Mouse (Mus musculus): ENCODE data around the gene Atf7.
"Not testable (repeated sequence)": the region's sequence is repeated elsewhere in the genome, so short reads cannot be mapped to it uniquely, and the experiment has no call there.

Gene Atf7

DNA sequence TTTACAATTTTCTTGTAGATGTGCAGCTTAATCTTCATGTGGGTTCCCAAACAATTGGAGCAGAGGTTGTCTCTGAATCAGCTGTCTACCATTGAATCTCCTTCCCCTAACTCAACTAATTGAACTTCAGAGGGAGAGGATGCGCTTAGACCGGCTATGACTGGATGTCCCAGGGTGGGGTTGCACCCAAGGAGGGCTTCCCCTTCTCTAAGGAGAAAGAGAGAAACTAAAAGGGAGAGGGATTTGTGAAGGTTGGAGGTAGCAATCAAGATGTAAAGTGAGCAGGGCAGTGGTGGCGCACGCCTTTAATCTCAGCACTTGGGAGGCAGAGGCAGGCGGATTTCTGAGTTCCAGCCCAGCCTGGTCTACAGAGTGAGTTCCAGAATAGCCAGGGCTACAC is 5.8 kb downstream of the Atf7 start:
- DNase-seq = no peak

DNA sequence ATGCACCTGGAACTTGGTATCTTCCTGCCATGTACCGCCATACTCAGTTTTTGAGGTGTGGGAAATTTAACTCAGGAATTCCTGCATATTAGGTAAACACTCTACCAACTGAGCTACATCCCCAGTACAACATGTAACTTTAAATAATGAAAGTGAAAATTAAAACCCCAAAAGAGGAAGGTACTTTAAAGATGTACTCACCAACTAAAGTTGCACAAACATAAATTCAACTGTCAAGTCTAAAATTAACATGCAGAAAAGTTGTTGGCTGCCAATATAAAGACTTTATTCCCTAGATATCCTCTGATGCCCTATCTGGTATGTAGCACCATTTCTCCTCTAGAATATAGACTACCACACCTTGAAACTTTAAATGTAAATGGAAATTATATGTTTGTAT is 7.6 kb downstream of the Atf7 start:
- DNase-seq = no peak

- no peak for DNase-seq
Measured at GRCm38 (mm10) chr15:102616174-102616573, 9.1 kb downstream of the Atf7 start.

DNA sequence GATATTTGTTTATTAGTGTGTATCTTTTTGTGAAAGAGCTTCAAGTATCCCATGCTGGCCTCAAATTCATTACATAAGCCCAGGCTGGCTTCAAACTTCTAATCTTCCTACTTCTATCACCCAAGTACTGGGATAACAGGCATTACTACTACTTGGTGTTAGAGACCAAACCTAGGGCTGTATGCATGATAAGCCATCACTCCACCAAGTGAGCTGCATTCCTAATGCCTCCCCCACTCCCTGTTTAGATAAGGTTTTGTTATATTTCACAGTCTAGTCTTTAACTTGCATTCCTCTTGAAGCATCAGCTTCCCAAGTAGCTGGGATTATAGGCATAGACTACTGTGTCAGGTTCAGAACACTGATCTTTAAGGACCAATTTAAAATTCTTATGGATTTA is 11.0 kb downstream of the Atf7 start:
- no peak for DNase-seq

DNA sequence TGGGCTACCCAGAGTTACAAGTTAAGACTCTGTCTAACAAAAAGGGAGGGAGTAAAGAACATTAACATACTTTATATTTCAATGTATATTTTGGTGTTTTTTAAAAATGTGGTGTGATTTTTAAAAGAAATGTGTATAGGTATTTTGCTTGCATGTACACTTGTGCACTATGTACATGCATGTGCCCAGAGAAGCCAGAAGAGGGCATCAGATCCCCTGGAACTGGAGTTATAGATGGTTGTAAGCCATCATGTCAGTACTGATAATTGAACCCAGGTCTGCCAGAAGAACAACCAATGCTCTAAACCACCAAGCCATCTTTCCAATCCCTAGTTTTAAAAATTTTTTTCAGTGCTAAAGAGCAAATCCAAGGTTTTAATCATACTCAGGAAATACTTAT is 12.3 kb downstream of the Atf7 start:
- no peak for DNase-seq

DNA sequence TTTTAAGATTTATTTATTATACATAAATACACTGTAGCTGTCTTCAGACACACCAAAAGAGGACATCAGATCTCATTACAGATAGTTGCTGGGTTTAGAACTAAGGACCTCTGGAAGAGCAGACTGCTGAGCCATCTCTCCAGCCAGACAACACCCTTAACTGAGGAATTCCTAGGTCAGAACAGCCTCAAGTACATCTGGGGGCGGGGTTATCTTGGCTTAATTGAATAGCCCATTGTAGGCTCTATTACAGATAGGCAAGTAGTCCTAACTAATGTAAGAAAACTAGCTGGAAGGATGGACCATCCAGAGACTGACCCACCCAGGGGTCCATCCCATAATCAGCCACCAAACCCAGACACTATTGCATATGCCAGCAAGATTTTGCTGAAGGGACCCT is 16.7 kb downstream of the Atf7 start:
- DNase-seq = not testable (repeated sequence)

DNA sequence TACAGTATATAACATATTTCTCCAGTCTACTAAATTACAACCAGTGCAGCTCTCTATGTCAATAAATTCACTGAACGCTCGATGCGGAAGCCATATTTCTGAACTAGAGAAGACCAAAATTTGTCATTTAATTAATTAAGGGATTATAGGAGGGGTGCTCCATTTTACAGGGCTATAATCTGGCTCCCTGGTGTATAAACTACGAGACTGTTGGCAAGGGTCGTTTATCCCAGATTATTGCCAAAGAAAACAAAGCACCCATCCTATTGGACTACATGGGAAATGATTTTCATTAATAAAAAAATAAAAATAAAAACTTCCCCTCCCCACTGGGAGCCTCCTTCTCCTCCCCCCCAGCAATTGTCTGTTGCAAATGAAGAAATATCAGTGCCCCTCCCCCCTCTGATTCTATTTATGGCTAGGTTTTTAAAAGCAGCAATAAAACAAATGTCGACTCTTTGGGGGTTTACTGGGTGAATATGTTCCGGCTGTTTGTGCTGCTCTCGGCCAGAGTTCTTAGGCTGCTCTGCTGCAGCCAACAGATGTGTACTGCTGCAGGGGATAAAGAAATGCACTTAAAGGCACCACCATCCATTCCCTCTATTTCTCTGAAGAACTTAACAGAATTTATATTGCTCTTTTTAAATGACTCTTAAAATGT is 31.1 kb downstream of the Atf7 start:
- DNase-seq = peak; percentile 7

GRCm38 (mm10) chr15:102592674-102593073 is 32.6 kb downstream of the Atf7 start:
- DNase-seq = no peak

- DNase-seq = no peak
Measured at GRCm38 (mm10) chr15:102590567-102590966, 34.7 kb downstream of the Atf7 start.

- no peak for DNase-seq
Measured at GRCm38 (mm10) chr15:102589826-102590225, 35.4 kb downstream of the Atf7 start.

DNA sequence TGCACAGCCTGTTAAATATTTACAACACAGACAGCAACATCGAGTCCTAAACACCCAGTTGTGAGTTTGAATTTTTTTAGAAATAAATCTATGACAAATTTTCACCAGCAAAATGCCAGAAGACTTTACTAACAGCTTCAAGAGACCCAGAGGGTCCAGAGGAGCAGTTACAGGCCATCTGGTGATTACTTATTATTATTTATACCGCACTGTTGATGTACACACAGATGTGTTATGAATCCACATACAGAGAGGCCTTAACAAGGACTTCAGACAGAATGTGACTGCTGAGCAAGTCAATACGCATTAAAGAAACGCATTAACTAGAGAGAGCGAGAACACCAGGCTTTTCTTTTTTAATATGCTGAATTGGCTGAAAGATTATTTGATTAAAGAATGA is 39.8 kb downstream of the Atf7 start:
- no peak for DNase-seq

DNA sequence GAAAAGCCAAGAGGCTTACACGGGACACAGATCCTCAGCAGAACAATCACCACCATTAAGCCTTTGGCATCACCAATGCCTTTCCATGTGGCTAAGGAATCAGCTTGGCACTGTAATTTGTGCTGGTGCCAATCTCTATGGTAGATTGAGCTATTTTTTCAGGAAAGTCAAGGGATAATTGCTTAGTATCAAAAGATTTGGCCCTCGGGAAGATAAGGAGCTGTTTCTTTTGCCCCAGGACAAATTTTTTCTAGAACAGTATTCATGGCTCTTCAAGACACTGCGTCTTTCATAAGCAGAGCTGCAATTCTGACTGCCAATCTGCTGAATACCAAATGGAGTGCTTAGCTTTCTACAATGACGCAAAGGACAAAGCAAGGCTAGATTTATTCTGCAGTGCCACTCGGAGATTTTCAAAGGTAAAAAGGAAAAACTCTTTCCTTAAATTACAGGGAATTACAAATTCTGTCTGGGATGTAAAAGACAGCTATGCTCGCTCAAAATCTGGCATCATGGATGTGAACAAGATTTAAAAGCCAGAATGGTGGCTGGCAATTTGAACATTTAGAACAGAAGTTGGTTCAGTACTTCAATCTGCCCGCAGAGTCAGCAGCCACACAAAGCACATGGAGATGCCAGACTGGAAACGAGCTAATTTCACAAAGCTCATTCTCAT is 41.4 kb downstream of the Atf7 start:
- no peak for DNase-seq

- DNase-seq = no peak
Measured at GRCm38 (mm10) chr15:102581205-102581604, 44.1 kb downstream of the Atf7 start.

DNA sequence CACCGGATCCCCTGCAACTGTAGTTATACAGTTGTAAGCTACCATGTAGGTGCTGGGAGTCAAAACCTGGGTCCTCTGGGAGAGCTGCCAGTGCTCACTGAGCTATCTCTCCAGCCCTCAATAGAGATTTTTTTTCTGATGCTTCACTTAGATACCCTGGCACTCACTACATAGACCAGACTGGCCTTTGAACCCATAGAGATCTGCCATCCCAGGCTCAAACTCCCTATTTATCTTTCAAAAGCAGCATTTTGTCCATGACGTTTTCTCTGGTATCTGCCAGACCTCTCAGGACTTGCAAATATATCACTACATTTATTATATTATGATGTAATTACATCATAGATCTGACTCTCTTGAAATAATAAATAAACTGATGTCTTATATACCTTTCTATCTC is 46.9 kb downstream of the Atf7 start:
- DNase-seq = no peak

- no peak for DNase-seq
Measured at GRCm38 (mm10) chr15:102576972-102577371, 48.3 kb downstream of the Atf7 start.

DNA sequence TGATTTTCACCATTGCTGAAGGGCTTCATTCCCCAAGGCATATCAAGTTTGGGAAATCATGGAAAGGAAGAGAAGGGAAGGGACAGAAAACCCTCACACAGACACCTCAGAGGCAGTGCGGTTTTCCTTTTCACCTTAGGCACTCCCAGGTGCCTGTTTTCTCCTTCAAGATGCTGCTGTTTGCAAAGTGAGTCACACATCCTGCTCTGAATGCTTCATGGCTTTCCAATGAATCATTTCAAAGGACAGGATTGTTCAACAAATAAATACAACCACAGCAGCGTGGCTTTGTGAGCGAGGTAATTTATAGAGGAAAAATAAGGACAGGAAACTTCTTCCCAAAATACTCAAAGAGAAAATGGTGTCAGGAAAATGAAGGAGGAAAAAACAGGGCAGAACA is 53.2 kb downstream of the Atf7 start:
- DNase-seq = no peak

- no peak for DNase-seq
Measured at GRCm38 (mm10) chr15:102567849-102568248, 57.4 kb downstream of the Atf7 start.

- DNase-seq = no peak
Measured at GRCm38 (mm10) chr15:102563681-102564080, 61.6 kb downstream of the Atf7 start.

- no peak for DNase-seq
Measured at GRCm38 (mm10) chr15:102563061-102563460, 62.2 kb downstream of the Atf7 start.

- DNase-seq = no peak
Measured at GRCm38 (mm10) chr15:102562491-102562890, 62.8 kb downstream of the Atf7 start.

DNA sequence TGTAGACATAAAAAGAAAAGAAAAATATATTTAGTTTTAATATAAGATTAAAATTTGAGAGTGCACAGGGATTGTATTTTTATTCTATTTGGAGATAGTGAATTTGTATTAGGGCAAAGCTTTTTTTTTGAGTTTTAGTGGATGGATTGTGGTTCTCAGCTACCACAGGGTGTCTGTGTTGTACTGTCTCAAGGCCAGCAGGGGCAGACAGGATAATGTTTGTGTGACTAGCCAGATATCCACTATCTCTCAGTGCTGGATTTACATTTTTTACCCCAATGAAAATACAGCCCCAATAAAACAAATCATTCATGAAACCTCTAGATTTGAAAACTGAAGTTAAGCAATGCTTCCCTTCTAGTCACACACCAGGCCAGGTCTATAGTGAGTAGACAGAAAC is 67.7 kb downstream of the Atf7 start:
- DNase-seq = no peak

- no peak for DNase-seq
Measured at GRCm38 (mm10) chr15:102555581-102555980, 69.7 kb downstream of the Atf7 start.

DNA sequence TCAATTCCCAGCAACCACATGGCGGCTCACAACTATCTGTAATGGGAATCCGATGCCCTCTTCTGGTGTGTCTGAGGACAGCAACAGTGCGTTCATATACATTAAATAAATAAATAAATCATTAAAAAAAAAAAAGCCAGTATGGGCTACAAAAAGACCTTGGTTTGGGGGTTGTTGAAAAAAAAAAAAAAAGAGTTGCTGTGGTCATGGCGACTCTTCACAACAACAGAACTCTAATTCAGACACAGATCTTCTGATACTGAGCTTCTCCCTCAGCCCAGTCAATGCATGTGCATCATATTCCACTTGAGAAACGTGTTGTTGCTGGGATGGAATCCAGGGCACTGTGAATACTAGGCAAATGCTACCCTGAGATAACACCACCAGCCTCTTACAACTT is 72.7 kb downstream of the Atf7 start:
- no peak for DNase-seq

GRCm38 (mm10) chr15:102547478-102547877 is 77.8 kb downstream of the Atf7 start:
- no peak for DNase-seq

Data from kidney, adult 11 months (tissue).